Mouse (Mus musculus) lung, adult 2 months (tissue): ENCODE data around the gene RPS10-NUDT3. TPM values are rescaled to one million over a fixed set of nuclear protein-coding genes. Genes with fewer than 3 reads are reported as not detected.

Experiments used
- DNase-seq: peaks from one replicate; pipeline ENCODE4 v3.0.0; 2022
- H3K4me1 ChIP-seq: fragments of 200-500 bp; 2 replicates; pipeline ENCODE4 v1.6.1; 2011; ENCODE audit warnings: low read length; ENCODE audit not compliant: control insufficient read depth, insufficient read depth
- H3K4me3 ChIP-seq: fragments of 200-500 bp; replicated peaks from 2 replicates; pipeline ENCODE3; 2011; ENCODE audit warnings: low read depth, mild to moderate bottlenecking, control low read depth, low read length; ENCODE audit errors: extremely low read depth
- CTCF ChIP-seq: fragments of 200-500 bp; IDR thresholded peaks from 2 replicates; pipeline ENCODE4 v1.5.1; 2011; ENCODE audit warnings: mild to moderate bottlenecking, low read length, control low read depth; ENCODE audit not compliant: insufficient read depth
- POLR2A ChIP-seq: fragments of 200-500 bp; IDR thresholded peaks from 2 replicates; pipeline ENCODE4 v1.6.1; 2011; ENCODE audit warnings: low read depth, mild to moderate bottlenecking, control low read depth, low read length, borderline replicate concordance; ENCODE audit errors: extremely low read depth
- WGBS: fragments of 180-500 bp; shearing (Covaris S2); methylation state at CpG from one replicate; pipeline ENCODE4 v1.1.7; 2018; 5-methylcytosine and 5-hydroxymethylcytosine counted together
- polyA plus RNA-seq: library from polyadenylated mRNA; depleted of rRNA; stranded (reverse); fragments of >200 nt; gene quantifications from 2 replicates; pipeline ENCODE4 v1.2.3, GENCODE M21; 2012

RPS10-NUDT3 gene
- polyA plus RNA-seq, 1 experiment, result not detected

GRCm38 (mm10) chr17:27555512-27556172 is 79.4 kb downstream of the RPS10-NUDT3 start:
- peak overlapping the region; percentile 43 for H3K4me3 ChIP-seq
- DNase-seq, result peak; percentile 66
- under 1% methylated on average over 55 of the region's 55 CpGs for WGBS
- no peak for TF ChIP-seq CTCF
- no peak for TF ChIP-seq POLR2A
- H3K4me1 ChIP-seq, result no peaks in the 10 kb centered on the region

- WGBS, result 2% methylated on average over 33 of the region's 39 CpGs
- TF ChIP-seq CTCF, result no peak
- no peak for TF ChIP-seq POLR2A
- no peaks in the 10 kb centered on the region for H3K4me1 ChIP-seq
- DNase-seq, result peak; percentile 52
- H3K4me3 ChIP-seq, result peak overlapping the region; percentile 44
These were observed 79.9 kb downstream of the RPS10-NUDT3 start for GRCm38 (mm10) chr17:27555075-27555511.

DNA sequence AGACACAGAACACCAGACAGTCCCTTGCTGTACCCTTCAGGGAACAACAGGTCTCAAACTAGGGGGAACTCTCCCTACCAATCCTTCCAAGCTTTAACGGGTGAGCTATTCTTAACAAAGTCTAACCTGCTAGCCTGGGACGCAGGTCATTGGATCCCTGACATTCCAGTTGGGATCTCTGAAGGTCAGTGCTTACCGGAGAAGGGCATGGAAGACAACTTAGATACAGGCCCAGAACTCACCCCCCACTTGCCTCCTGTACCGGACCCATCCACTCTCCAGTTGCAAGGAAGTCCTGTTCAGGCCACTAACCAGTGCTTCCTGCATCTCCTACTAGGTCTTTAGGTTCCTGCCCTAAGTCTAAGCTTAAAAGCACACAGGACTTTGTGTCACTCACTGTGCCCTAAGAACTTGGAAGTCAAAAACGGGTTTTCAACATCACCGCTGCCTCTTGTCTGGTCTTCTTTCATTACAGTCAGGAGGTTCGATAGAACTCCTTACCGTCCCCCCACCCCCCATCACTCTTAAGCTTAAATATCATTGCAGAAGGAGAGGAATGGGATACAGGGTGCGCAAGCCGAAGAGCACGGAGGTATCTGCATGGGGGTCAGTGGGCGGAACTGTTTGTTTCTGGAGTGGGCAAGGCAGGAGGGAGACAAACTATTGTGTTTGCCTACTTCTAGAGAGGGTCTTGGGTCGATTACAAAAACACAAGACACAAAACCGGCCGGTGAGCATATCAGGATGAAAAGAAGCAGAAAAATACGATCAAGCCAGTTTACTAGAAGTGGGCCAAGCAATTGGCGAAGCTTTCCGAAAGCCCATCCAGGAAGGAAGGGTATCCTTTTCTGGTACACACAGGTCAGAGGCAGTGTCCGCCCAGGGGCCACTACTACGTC is 80.7 kb downstream of the RPS10-NUDT3 start:
- Histone ChIP-seq H3K4me3 (no peak overlapping the region), H3K4me1 (no peaks in the 10 kb centered on the region)
- TF ChIP-seq POLR2A (no peak), CTCF (no peak)
- DNase-seq, result no peak
- WGBS, result 69% methylated on average over 20 of the region's 20 CpGs

DNA sequence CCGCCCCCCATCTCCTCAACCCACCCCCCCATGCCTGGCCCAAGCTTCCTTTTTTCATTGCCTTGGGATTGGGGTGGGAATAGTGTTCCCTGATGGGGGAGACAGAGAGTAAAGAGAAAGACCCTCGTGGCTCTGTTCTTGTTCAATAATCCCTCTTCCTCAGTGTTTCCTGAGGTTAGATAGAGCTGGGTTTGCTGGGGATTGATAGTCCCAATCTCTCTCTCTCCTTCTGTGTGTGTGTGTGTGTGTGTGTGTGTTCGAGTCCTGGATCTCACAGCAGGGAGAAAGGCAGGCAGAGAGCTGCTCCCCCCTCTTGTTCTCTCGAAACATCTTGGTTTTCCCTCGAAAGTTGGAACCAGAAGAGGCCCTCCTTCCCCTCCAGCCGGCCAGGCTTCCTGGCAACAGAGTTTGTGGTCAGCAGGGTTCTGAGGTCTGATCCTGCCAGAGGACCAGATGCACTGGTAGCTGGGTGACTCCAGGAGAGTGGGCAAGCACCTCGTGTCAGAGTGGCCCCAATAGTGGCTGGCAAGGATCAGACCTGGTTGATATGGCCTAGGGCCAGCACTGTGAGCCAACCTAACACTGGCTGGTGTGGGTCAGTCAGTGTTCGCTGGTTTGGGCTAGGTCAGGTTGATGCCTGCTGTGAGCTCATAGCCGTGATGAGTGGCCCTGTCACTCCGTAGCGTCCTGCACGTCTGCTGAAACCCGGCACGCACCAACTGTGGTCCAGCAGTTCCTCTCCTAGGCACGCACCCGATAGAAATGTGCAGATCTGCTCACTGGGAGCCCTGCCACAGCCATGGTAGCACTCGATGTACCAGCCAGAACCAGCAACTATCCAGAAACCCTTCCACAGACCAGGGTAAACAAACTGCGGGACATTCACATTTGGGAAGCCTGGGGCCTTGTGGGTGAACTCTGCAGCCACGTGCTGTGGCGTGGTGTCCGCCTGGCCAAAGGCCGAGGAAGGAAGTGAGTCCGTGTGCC is 82.5 kb downstream of the RPS10-NUDT3 start:
- WGBS, result 60% methylated on average over 23 of the region's 23 CpGs
- no peak for TF ChIP-seq POLR2A
- TF ChIP-seq CTCF, result no peak
- DNase-seq, result no peak
- Histone ChIP-seq H3K4me1 (no peaks in the 10 kb centered on the region), H3K4me3 (no peak overlapping the region)

DNA sequence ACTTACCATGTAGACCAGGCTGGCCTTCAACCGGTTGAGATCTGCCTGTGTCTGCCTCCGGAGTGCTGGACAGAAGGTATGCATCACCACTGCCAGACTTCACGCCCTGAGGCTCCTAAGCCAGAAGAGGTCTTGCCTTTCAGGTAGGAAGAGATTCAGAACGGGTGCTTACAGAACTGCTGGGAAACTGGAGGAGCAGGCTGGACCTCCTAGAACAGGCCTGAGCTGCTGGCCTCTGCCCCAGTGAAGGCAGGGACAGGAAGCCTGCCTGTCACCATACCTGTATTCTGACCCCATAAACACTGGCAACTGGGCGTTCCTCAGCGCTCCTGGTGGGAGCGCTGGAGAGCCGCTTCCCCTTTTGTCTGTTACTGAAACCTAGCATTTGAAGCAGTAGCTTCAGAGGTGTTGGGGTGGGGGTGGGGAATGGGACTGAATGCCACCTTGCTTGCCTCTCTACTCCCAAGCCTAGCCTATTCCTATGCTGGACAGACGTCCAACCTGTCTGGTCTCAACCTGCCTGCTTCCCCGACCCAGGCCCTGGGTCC is 83.6 kb downstream of the RPS10-NUDT3 start:
- H3K4me1 ChIP-seq, result no peaks in the 10 kb centered on the region
- DNase-seq, result no peak
- no peak overlapping the region for H3K4me3 ChIP-seq
- 65% methylated on average over 10 of the region's 10 CpGs for WGBS
- TF ChIP-seq CTCF (no peak), POLR2A (no peak)

- WGBS, result 81% methylated on average over 8 of the region's 8 CpGs
- DNase-seq, result no peak
- H3K4me3 ChIP-seq, result no peak overlapping the region
- TF ChIP-seq CTCF (no peak), POLR2A (no peak)
- no peaks in the 10 kb centered on the region for H3K4me1 ChIP-seq
These were observed 85.8 kb downstream of the RPS10-NUDT3 start for GRCm38 (mm10) chr17:27549234-27549633.

DNA sequence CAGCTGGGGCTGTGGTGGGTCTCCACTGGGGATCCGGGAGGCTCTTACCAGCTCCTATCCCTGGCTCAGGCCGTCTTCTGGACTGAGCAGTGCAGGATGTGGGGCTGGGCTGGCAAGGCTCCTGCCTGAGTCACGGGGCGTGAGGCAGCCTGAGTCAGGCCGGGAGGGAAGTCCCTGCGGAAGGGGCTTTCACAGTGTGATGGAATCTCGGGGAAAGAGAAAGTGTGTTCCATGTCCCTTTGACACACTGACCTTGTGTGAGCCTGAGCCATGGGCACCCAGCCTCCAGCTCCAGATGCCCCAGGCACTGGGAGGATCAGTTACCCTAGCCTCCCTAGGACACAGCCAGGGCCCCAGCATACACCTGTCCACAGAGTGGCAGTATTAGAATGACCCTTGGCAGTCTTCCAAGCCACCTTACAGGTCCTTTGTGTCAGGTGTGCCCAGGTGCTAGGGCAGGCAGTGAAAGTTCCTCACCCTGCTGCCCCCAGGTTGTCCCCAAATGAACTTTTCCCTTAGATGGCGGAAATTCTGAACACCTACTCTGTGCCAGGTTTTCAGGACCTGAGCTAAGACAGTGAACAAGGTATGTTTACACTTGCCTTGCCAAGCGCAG is 87.7 kb downstream of the RPS10-NUDT3 start:
- no peak overlapping the region for H3K4me3 ChIP-seq
- H3K4me1 ChIP-seq, result no peaks in the 10 kb centered on the region
- no peak for DNase-seq
- WGBS, result 37% methylated on average over 9 of the region's 9 CpGs
- TF ChIP-seq CTCF (no peak), POLR2A (no peak)

DNA sequence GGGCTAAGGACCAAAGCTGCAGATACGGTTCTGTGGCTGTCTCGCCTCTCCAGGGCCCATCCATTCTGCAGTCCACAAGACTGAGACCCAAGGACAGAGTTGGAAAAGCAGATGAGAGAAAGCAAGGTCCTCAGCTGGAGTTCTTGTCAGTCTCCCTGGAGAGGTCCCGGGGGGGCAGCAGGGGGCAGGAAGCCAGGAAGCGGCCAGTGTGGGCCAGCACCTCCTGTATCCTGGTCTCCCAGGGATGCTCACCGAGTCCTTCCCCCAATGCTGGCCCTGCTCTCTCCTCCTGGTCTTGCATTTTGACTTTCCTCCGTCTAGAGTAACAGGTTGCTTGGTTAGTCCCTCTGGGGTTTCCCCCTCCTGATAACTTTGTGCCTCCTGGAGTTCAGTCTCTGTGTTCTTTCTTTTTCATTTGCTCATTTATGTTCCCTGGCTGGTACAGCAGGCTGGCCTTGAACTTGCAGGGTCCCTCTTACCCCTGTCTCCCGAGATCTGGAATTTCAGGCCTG is 88.4 kb downstream of the RPS10-NUDT3 start:
- no peaks in the 10 kb centered on the region for H3K4me1 ChIP-seq
- H3K4me3 ChIP-seq, result no peak overlapping the region
- TF ChIP-seq CTCF, result no peak
- TF ChIP-seq POLR2A, result no peak
- WGBS, result 68% methylated on average over 7 of the region's 7 CpGs
- no peak for DNase-seq

DNA sequence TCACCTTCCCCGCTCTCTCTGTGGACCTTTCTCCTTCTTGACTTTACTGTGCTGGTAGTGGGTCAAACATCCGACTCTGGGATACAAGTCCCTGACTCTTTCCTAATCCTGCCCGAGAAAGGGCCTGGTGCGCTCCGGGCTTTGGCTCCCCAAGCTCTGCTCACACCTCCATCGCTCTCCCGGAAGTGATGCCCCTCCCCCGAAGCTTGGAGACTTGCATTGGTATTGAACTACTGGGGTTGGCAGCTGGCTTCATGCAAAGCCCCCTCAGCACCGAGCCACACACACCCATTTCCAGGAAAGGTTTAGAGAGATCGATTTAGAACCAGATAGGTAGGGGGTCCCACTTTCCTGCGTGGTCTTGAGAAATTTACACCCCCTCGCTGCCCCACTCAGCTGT is 89.0 kb downstream of the RPS10-NUDT3 start:
- TF ChIP-seq POLR2A (no peak), CTCF (no peak)
- Histone ChIP-seq H3K4me1 (no peaks in the 10 kb centered on the region), H3K4me3 (no peak overlapping the region)
- no peak for DNase-seq
- WGBS, result 52% methylated on average over 12 of the region's 12 CpGs
